Mouse (Mus musculus): ENCODE data around the gene Tnfrsf8. TPM values are rescaled to one million over a fixed set of nuclear protein-coding genes. Genes with fewer than 3 reads are reported as not detected.

Gene Tnfrsf8
- polyA plus RNA-seq, 2 experiments = 0.02 to 0.05 TPM

DNA sequence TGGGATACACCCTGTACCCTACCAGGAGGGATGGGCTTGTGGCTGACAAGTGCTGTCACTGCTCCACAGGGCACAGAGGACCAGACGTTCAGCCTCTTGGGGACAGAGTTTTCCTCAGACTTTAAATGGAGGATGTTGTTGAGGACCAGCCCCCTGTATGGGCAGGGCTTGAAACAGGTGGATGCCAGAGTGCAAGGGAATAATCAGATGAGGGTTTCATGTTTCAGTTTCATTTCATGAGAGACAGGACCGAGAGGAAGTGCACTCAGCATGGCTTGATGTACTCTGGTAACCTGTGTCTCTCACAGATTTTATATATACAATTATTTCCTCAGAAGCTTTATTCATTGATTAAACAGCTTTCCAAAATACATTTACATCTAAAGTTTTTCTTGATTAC, 38.9 kb upstream of the Tnfrsf8 start:
- no peaks in the 10 kb centered on the region for H3K4me1 ChIP-seq (replicated peaks; ENCODE audit: control insufficient read depth in 2 of 2, insufficient read depth in 2 of 2, low read length in 1 of 2)
- no peaks in the 10 kb centered on the region for H3K9me3 ChIP-seq (ENCODE audit: control insufficient read depth, low read length)
- H3K4me2 ChIP-seq (ENCODE audit: low read depth) = no peak overlapping the region
- H3K4me3 ChIP-seq (ENCODE audit: insufficient read depth in 1 of 2, low read depth in 2 of 2, low read length in 2 of 2) = no peak overlapping the region
- no peak for TF ChIP-seq CTCF (IDR thresholded peaks at IDR 0.05; ENCODE audit: low read depth)
- no peak for TF ChIP-seq EP300 (IDR thresholded peaks at IDR 0.05; ENCODE audit: low read depth)
- no peaks in the 10 kb centered on the region for H3K36me3 ChIP-seq (replicated peaks; ENCODE audit: control insufficient read depth, insufficient read depth, low read depth)
- H3K27ac ChIP-seq = no peak overlapping the region
- DNase-seq (ENCODE audit: low read depth in 3 of 3, low spot score in 3 of 3) = no peak
- no peaks in the 10 kb centered on the region for H3K27me3 ChIP-seq (ENCODE audit: control insufficient read depth, insufficient read depth, low read length)
- WGBS (ENCODE audit: insufficient replicate concordance) = 31% methylated on average over 2 of the region's 2 CpGs
- H3K9ac ChIP-seq (replicated peaks) = no peak overlapping the region
- no peak for ATAC-seq (ENCODE audit: insufficient read depth)

DNA sequence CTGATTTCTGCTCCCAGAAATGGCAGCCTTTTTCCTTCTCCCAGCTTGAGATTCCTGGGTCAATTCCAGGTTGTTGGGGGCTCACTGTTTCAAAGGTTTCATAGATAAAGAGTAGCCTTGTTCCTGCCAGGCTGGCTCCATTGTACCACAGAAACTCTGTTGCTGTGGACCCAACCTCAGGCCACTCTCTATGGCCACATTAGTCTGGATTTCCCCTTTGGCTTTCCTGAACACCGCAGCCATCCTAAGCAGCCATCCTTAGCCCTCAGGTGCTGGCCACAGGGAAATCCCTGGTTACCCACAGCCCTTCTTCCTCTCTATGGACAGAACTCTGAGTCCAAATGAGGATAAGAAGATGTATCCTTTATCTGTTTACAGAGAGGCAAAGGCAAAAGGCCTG, 30.0 kb upstream of the Tnfrsf8 start:
- DNase-seq (ENCODE audit: low read depth in 3 of 3, low spot score in 3 of 3) (no peak), ATAC-seq (ENCODE audit: insufficient read depth) (no peak)
- 67% methylated on average over 1 of the region's 1 CpGs for WGBS (ENCODE audit: insufficient replicate concordance)

DNA sequence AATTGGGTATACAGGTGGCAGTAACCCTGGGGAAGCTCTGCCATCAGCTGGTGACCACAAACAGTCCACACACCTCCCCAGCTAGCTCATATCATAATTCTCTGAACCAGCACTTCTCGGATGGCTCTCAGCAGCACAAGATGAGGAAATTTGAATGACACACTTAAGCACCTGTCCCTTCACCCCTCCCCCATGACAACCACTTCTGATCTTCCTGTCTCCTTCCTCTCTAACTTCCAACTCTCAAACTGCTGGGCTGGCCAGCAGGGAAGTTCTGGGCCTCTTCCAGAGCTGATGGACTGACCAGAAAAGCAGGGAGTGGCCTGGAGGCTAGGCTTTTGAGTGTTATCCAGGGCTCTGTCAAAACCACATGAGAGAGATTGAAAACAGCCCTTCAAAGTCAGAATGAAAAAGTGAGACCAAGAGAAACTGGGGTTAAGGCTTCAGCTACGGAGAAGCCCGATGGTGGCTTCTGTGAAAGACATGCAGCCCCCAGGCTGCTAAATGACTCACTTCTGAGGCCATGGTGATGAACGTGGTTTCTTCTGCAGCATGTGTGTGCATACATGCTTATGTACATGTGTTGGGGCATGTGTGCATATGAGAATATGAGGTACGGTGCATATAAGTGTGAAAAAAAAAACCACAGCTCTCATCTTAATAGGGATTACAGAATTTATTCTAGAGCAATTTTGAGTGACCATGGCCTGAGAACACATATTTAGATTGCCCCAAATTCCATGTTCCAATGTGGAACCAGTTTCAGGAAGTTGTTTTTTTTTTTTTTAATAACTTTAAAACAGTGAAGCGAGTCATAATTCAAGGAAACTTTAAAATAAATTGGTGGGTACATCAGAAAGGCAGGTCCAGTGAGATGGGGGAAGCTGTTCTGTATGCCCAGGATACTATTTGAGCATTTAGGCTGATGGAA, 27.2 kb upstream of the Tnfrsf8 start:
- H3K4me2 ChIP-seq (ENCODE audit: low read depth) = no peak overlapping the region
- H3K9me3 ChIP-seq (ENCODE audit: control insufficient read depth, low read length) = no peaks in the 10 kb centered on the region
- ATAC-seq (ENCODE audit: insufficient read depth) (no peak), DNase-seq (ENCODE audit: low read depth in 3 of 3, low spot score in 3 of 3) (no peak)
- H3K9ac ChIP-seq (replicated peaks) = no peak overlapping the region
- no peak overlapping the region for H3K4me3 ChIP-seq (ENCODE audit: insufficient read depth in 1 of 2, low read depth in 2 of 2, low read length in 2 of 2)
- TF ChIP-seq CTCF (IDR thresholded peaks at IDR 0.05; ENCODE audit: low read depth) = no peak
- no peak for TF ChIP-seq EP300 (IDR thresholded peaks at IDR 0.05; ENCODE audit: low read depth)
- no peaks in the 10 kb centered on the region for H3K4me1 ChIP-seq (replicated peaks; ENCODE audit: control insufficient read depth in 2 of 2, insufficient read depth in 2 of 2, low read length in 1 of 2)
- 49% methylated on average over 6 of the region's 6 CpGs for WGBS (ENCODE audit: insufficient replicate concordance)
- no peaks in the 10 kb centered on the region for H3K36me3 ChIP-seq (replicated peaks; ENCODE audit: control insufficient read depth, insufficient read depth, low read depth)
- no peak overlapping the region for H3K27ac ChIP-seq
- no peaks in the 10 kb centered on the region for H3K27me3 ChIP-seq (ENCODE audit: control insufficient read depth, insufficient read depth, low read length)

More for the DNA sequence above, 30.0 kb upstream of the Tnfrsf8 start:
- Histone ChIP-seq H3K36me3 (replicated peaks; ENCODE audit: control insufficient read depth, insufficient read depth, low read depth) (no peaks in the 10 kb centered on the region), H3K4me3 (ENCODE audit: insufficient read depth in 1 of 2, low read depth in 2 of 2, low read length in 2 of 2) (no peak overlapping the region), H3K9me3 (ENCODE audit: control insufficient read depth, low read length) (no peaks in the 10 kb centered on the region), H3K9ac (replicated peaks) (no peak overlapping the region), H3K4me1 (replicated peaks; ENCODE audit: control insufficient read depth in 2 of 2, insufficient read depth in 2 of 2, low read length in 1 of 2) (no peaks in the 10 kb centered on the region), H3K27me3 (ENCODE audit: control insufficient read depth, insufficient read depth, low read length) (no peaks in the 10 kb centered on the region), H3K27ac (no peak overlapping the region), H3K4me2 (ENCODE audit: low read depth) (no peak overlapping the region)
- no peak for TF ChIP-seq EP300 (IDR thresholded peaks at IDR 0.05; ENCODE audit: low read depth)

DNA sequence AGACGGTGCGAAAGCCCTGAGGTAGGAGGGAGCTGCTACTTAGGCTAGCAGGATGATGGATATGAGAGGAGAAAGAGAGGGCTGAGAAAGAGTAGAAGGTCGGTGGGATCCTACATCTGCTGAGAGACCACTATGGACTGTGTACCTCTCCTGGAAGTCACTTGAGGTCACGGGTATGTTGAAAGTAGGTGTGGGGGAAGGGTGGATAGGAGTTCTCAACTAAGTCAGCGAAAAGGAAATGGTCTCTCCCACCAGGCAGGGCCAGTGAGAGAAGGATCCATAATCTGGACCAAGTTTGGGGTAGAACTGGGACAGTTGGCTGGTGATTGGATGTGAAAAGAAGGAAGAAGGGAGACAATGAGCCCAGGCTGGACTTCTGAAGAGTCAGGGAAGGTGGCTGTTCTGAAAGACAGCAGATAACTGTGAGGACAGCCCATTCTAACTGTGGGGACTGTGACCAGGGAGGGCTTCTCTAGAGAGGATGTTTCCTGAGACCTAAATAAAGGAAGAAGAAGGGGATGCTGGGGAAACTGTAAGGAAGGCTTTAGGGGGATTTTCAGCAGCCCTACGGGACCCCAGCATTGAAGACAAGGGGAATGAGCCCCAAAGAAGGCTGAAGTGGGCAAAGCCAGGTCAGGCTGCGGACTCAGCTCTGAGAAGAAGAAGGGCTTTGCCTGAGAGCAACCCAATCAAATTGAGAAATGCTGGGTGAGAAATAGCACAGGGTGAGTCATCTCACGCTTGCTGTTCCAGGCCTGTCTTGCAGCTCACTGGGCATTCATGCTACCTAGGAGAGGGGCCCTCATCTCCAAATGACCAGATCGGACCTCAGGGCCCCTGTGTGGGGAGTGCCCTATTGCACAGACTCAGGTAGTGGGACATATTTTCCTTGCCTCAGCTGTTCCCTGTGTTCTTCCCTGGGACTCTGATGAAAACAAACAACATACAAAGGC, 23.2 kb upstream of the Tnfrsf8 start:
- Histone ChIP-seq H3K4me1 (replicated peaks; ENCODE audit: control insufficient read depth in 2 of 2, insufficient read depth in 2 of 2, low read length in 1 of 2) (no peaks in the 10 kb centered on the region), H3K4me2 (ENCODE audit: low read depth) (no peak overlapping the region), H3K27me3 (ENCODE audit: control insufficient read depth, insufficient read depth, low read length) (no peaks in the 10 kb centered on the region), H3K9me3 (ENCODE audit: control insufficient read depth, low read length) (no peaks in the 10 kb centered on the region), H3K36me3 (replicated peaks; ENCODE audit: control insufficient read depth, insufficient read depth, low read depth) (no peaks in the 10 kb centered on the region), H3K9ac (replicated peaks) (no peak overlapping the region), H3K27ac (no peak overlapping the region), H3K4me3 (ENCODE audit: insufficient read depth in 1 of 2, low read depth in 2 of 2, low read length in 2 of 2) (no peak overlapping the region)
- TF ChIP-seq CTCF (IDR thresholded peaks at IDR 0.05; ENCODE audit: low read depth) = no peak
- TF ChIP-seq EP300 (IDR thresholded peaks at IDR 0.05; ENCODE audit: low read depth) = no peak
- DNase-seq (ENCODE audit: low read depth in 3 of 3, low spot score in 3 of 3) = no peak
- ATAC-seq (ENCODE audit: insufficient read depth) = no peak
- WGBS (ENCODE audit: insufficient replicate concordance) = 45% methylated on average over 9 of the region's 9 CpGs

- Histone ChIP-seq H3K4me3 (ENCODE audit: insufficient read depth in 1 of 2, low read depth in 2 of 2, low read length in 2 of 2) (no peak overlapping the region), H3K9me3 (ENCODE audit: control insufficient read depth, low read length) (no peaks in the 10 kb centered on the region), H3K36me3 (replicated peaks; ENCODE audit: control insufficient read depth, insufficient read depth, low read depth) (no peaks in the 10 kb centered on the region), H3K9ac (replicated peaks) (no peak overlapping the region), H3K27me3 (ENCODE audit: control insufficient read depth, insufficient read depth, low read length) (no peaks in the 10 kb centered on the region), H3K27ac (no peak overlapping the region), H3K4me1 (replicated peaks; ENCODE audit: control insufficient read depth in 2 of 2, insufficient read depth in 2 of 2, low read length in 1 of 2) (no peaks in the 10 kb centered on the region), H3K4me2 (ENCODE audit: low read depth) (no peak overlapping the region)
- no peak for TF ChIP-seq EP300 (IDR thresholded peaks at IDR 0.05; ENCODE audit: low read depth)
- TF ChIP-seq CTCF (IDR thresholded peaks at IDR 0.05; ENCODE audit: low read depth) = no peak
- no peak for ATAC-seq (ENCODE audit: insufficient read depth)
- WGBS (ENCODE audit: insufficient replicate concordance) = 72% methylated on average over 5 of the region's 5 CpGs
- DNase-seq (ENCODE audit: low read depth in 3 of 3, low spot score in 3 of 3) = no peak
Measured at GRCm38 (mm10) chr4:145336587-145336986, 21.6 kb upstream of the Tnfrsf8 start.

Data from liver, embryonic 14.5 days (tissue).